Mouse (Mus musculus): ENCODE data around the gene Ptgfr. TPM values are rescaled to one million over a fixed set of nuclear protein-coding genes. Genes with fewer than 3 reads are reported as not detected.

Ptgfr gene
- polyA plus RNA-seq (2015; fragmentation: Nextera tagmentation; extraction: Ambion mirVana), result 0.75 TPM in 2 replicates

DNA sequence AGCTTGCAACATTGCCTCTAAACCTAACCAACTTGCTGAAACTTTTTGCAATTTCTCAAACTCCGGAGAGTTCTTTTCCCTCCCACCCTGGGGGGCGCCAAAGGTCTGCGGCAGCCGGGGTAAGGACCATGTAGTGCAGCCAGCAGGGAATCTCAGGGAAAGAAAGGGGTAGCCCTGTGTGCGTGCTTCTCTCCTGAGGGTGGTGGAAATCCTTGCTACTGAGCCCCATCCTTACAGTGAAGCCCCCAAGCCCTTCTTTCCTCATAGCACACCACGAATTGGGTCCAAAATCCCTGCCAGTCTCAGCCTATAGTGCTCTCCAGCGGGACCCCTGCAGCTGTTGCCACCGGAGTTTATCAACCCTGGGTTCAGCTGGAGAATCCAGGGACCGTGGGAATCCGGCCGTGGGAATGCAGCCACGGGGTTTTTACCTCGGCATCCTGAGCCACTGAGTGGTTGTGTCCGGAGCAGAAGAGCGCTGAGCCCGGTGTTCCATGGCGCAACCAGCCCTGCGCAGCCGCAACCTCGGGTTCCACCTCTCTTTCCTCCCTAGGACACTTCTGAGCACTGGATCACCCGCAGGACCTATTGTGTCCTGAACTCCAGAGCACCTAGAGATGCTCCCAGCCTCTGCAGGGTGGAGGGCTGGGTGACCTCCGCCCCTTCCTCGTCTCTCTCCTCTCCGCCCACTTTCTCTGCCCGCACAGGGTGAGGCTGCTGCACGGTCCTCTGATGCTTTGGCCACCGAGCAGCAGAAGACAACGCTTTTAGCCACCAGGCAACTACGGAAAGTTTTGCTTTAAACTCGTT, at the start of gene Ptgfr:
Gene Ptgfr, minus strand, starts transcription at position 760 of the 810 bp plus-strand sequence.
- peak within 1 kb of the TSS; percentile 96 for H3K4me2 ChIP-seq (ENCODE audit: low read depth, low read length)
- no peaks in the 10 kb centered on the region for H3K9me3 ChIP-seq (ENCODE audit: control insufficient read depth, low read length)
- H3K4me1 ChIP-seq (replicated peaks; ENCODE audit: control insufficient read depth, insufficient read depth, low read length), result no peaks in the 10 kb centered on the region
- no peak within 1 kb of the TSS for H3K27ac ChIP-seq (ENCODE audit: low read length)
- peak within 1 kb of the TSS; percentile 61 for H3K4me3 ChIP-seq (ENCODE audit: low read length)
- peaks cover 13% of the 10 kb centered on the region for H3K27me3 ChIP-seq (ENCODE audit: control insufficient read depth, insufficient read depth, low read depth, low read length)
- peak within 1 kb of the TSS; percentile 72 for H3K9ac ChIP-seq (ENCODE audit: low read length)
- no peaks in the 10 kb centered on the region for H3K36me3 ChIP-seq (ENCODE audit: control insufficient read depth, insufficient read depth, low read length)
- under 1% methylated on average over 30 of the region's 30 CpGs for WGBS
- ATAC-seq (ENCODE audit: low read depth), result peak; percentile 92

DNA sequence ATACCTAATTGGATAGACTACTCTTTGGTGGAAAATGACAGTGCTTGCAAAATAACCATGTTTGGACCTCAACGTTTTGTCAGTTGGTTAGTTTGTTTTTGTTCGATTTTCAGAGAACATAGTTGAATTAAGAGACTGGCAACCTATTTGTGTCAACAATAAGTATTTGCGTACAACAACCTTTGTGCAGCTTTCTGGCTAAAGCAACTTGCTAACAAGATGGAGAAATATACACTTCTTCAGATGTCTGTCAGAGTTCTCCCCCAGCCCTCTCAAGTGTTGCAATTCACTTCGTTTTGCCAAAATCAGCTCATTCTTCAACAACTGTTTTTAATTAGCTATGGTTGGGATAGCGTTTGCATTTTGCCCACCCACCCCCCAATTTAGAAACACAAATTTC, 46.5 kb upstream of the Ptgfr start:
- H3K4me3 ChIP-seq (ENCODE audit: low read length), result no peak overlapping the region
- WGBS, result 61% methylated on average over 5 of the region's 5 CpGs
- no peak overlapping the region for H3K9ac ChIP-seq (ENCODE audit: low read length)
- ATAC-seq (ENCODE audit: low read depth), result no peak
- no peaks in the 10 kb centered on the region for H3K27me3 ChIP-seq (ENCODE audit: control insufficient read depth, insufficient read depth, low read depth, low read length)
- no peaks in the 10 kb centered on the region for H3K36me3 ChIP-seq (ENCODE audit: control insufficient read depth, insufficient read depth, low read length)
- no peak overlapping the region for H3K27ac ChIP-seq (ENCODE audit: low read length)
- H3K4me2 ChIP-seq (ENCODE audit: low read depth, low read length), result no peak overlapping the region
- H3K4me1 ChIP-seq (replicated peaks; ENCODE audit: control insufficient read depth, insufficient read depth, low read length), result no peaks in the 10 kb centered on the region
- no peaks in the 10 kb centered on the region for H3K9me3 ChIP-seq (ENCODE audit: control insufficient read depth, low read length)

DNA sequence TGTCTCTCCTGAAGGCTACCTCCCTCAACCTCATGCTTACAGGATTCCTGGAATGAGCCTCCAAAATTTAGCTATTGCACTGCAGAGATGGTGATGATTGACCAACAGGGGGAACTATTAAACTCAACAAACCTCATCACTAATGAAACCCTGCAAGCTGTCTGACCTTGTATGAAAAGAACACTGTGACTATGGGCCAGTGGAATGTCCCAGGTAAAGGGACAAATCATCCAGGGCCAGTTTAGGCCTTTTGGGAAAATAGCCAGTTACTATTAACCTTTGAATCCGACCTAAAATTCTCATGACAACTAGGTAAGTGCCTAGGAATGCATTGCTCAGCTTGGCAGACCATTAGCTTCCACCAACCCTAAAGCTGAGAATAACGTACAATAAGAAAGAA, 42.6 kb upstream of the Ptgfr start:
- H3K9me3 ChIP-seq (ENCODE audit: control insufficient read depth, low read length), result no peaks in the 10 kb centered on the region
- no peak overlapping the region for H3K4me3 ChIP-seq (ENCODE audit: low read length)
- H3K27ac ChIP-seq (ENCODE audit: low read length), result no peak overlapping the region
- H3K27me3 ChIP-seq (ENCODE audit: control insufficient read depth, insufficient read depth, low read depth, low read length), result no peaks in the 10 kb centered on the region
- 64% methylated on average over 2 of the region's 2 CpGs for WGBS
- ATAC-seq (ENCODE audit: low read depth), result no peak
- H3K36me3 ChIP-seq (ENCODE audit: control insufficient read depth, insufficient read depth, low read length), result no peaks in the 10 kb centered on the region
- no peak overlapping the region for H3K9ac ChIP-seq (ENCODE audit: low read length)
- no peak overlapping the region for H3K4me2 ChIP-seq (ENCODE audit: low read depth, low read length)
- no peaks in the 10 kb centered on the region for H3K4me1 ChIP-seq (replicated peaks; ENCODE audit: control insufficient read depth, insufficient read depth, low read length)

DNA sequence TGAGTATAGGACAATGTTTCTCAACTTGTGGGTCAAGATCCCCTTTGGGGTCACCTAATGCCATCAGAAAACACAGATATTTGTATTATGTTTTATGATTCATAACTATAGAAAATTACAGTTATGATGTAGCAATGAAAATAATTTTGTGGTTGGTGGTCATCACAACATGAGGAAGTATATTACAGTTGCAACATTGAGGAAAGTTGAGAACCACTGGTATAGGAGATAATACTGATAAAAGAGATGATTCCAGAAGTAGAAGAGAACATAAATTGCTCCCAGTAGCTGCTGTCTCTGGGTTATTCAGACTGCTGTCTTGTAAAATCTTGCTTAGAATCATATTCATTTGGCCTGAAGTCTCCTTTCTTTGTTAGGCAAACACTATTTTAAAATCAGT, 31.5 kb upstream of the Ptgfr start:
- Histone ChIP-seq H3K9ac (ENCODE audit: low read length) (no peak overlapping the region), H3K4me1 (replicated peaks; ENCODE audit: control insufficient read depth, insufficient read depth, low read length) (no peaks in the 10 kb centered on the region), H3K4me3 (ENCODE audit: low read length) (no peak overlapping the region), H3K4me2 (ENCODE audit: low read depth, low read length) (no peak overlapping the region), H3K36me3 (ENCODE audit: control insufficient read depth, insufficient read depth, low read length) (no peaks in the 10 kb centered on the region), H3K27ac (ENCODE audit: low read length) (no peak overlapping the region), H3K9me3 (ENCODE audit: control insufficient read depth, low read length) (no peaks in the 10 kb centered on the region), H3K27me3 (ENCODE audit: control insufficient read depth, insufficient read depth, low read depth, low read length) (no peaks in the 10 kb centered on the region)
- ATAC-seq (ENCODE audit: low read depth), result no peak

DNA sequence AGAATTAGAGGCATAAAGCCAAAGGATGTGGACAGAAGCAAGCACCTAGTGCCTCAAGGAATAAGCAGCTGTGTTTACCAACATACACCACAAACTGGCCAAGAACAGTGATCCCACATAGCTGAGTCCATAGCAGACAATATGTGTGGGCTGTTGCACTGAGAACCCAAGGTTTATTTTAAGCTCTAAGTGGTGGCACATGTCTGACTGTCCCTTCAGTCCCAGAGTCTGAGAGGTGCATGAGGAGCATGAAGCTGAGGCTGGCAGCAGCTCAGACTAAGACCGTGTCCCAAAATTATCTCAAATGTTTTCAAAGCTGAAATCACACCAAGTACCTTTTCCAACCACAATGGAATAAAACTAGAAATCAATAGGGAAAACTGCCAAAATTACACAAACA, 13.9 kb upstream of the Ptgfr start:
- Histone ChIP-seq H3K4me3 (ENCODE audit: low read length) (no peak overlapping the region), H3K9me3 (ENCODE audit: control insufficient read depth, low read length) (no peaks in the 10 kb centered on the region), H3K4me1 (replicated peaks; ENCODE audit: control insufficient read depth, insufficient read depth, low read length) (no peaks in the 10 kb centered on the region), H3K27ac (ENCODE audit: low read length) (no peak overlapping the region), H3K9ac (ENCODE audit: low read length) (no peak overlapping the region), H3K36me3 (ENCODE audit: control insufficient read depth, insufficient read depth, low read length) (no peaks in the 10 kb centered on the region), H3K27me3 (ENCODE audit: control insufficient read depth, insufficient read depth, low read depth, low read length) (no peaks in the 10 kb centered on the region), H3K4me2 (ENCODE audit: low read depth, low read length) (no peak overlapping the region)
- WGBS, result 68% methylated on average over 1 of the region's 1 CpGs
- ATAC-seq (ENCODE audit: low read depth), result no peak

DNA sequence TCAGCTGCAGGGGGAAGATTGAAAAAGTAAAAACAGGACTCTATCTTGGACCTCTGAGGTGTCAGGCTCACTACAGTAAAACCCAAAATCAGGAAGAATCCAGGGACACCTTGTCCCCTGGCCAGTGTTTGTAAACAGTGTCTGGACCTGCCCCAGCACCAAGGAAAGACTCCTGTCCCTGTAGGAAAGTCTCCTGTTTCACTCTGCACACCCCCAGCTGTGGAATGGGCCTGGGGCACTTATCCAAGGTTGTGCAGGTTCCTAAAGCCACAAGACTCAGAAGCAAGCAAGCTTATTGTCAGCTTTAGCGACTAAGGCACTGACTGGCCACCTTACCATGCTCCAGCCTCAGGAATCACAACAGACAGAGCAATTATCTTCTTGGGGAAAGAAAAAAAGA, 13.2 kb upstream of the Ptgfr start:
- no peaks in the 10 kb centered on the region for H3K9me3 ChIP-seq (ENCODE audit: control insufficient read depth, low read length)
- no peaks in the 10 kb centered on the region for H3K4me1 ChIP-seq (replicated peaks; ENCODE audit: control insufficient read depth, insufficient read depth, low read length)
- WGBS, result 63% methylated on average over 1 of the region's 1 CpGs
- H3K4me2 ChIP-seq (ENCODE audit: low read depth, low read length), result no peak overlapping the region
- no peak for ATAC-seq (ENCODE audit: low read depth)
- H3K27ac ChIP-seq (ENCODE audit: low read length), result no peak overlapping the region
- no peaks in the 10 kb centered on the region for H3K27me3 ChIP-seq (ENCODE audit: control insufficient read depth, insufficient read depth, low read depth, low read length)
- H3K4me3 ChIP-seq (ENCODE audit: low read length), result no peak overlapping the region
- no peaks in the 10 kb centered on the region for H3K36me3 ChIP-seq (ENCODE audit: control insufficient read depth, insufficient read depth, low read length)
- H3K9ac ChIP-seq (ENCODE audit: low read length), result no peak overlapping the region

DNA sequence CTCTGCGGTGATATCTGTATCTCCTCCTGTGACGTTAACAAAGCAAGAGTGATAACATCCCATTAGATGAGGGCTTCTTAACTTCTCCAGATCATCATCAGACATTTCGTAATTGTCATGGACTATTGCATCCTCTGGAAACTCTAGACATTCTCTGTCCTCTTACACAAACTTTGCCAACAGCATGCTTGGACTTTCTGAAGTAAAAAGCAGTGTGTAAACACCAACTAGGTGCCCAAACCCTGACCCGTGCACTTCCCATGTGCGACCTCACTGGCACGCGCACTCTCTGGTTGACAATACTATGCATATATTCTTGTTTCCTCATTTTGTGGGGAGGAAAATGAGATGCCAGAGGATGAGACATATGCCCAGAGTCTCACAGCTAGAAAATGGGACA, 8.9 kb upstream of the Ptgfr start:
- 77% methylated on average over 7 of the region's 7 CpGs for WGBS
- H3K4me3 ChIP-seq (ENCODE audit: low read length), result no peak overlapping the region
- no peaks in the 10 kb centered on the region for H3K4me1 ChIP-seq (replicated peaks; ENCODE audit: control insufficient read depth, insufficient read depth, low read length)
- H3K4me2 ChIP-seq (ENCODE audit: low read depth, low read length), result no peak overlapping the region
- ATAC-seq (ENCODE audit: low read depth), result 0 out of 2 replicates have a peak, but pooled peaks have one; percentile 15
- no peak overlapping the region for H3K27ac ChIP-seq (ENCODE audit: low read length)
- H3K27me3 ChIP-seq (ENCODE audit: control insufficient read depth, insufficient read depth, low read depth, low read length), result no peaks in the 10 kb centered on the region
- H3K9ac ChIP-seq (ENCODE audit: low read length), result no peak overlapping the region
- H3K9me3 ChIP-seq (ENCODE audit: control insufficient read depth, low read length), result no peaks in the 10 kb centered on the region
- no peaks in the 10 kb centered on the region for H3K36me3 ChIP-seq (ENCODE audit: control insufficient read depth, insufficient read depth, low read length)

DNA sequence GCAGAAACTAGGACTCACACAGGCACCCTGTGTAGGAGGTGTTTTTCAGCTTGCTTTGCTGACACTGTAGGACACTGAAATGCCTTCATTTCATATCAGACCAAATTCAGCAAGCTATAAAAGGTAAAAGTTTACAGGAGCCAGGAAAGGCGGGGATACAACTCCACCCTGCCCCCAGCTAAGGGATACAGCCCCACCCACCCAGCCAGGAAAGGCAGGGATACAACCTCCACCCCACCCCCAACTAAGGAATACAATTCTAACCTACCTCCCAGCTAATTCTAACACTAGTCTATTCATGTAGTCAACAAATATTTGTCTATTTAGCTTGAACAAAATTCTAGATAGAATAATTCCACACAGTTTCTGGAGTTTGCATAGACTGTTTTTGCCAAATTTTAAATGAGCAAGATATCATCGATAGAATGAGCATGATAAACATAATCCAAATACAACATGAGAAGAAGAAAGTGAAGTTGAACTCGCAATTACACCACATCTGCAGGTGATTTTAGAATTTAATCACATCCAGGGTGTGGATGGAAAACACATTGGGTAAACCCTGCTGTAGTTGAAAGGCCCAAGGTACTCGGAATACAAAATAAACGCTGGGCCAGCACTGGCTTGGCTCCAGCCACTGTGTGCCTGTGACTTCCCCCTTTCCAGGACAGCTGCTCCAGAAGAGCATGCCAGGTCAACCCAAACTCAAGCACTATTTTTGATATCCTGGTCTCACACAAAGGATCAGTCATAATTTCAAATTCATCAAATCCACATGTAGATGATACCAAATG, 7.1 kb upstream of the Ptgfr start:
- Histone ChIP-seq H3K4me2 (ENCODE audit: low read depth, low read length) (no peak overlapping the region), H3K27me3 (ENCODE audit: control insufficient read depth, insufficient read depth, low read depth, low read length) (no peaks in the 10 kb centered on the region), H3K4me1 (replicated peaks; ENCODE audit: control insufficient read depth, insufficient read depth, low read length) (no peaks in the 10 kb centered on the region), H3K9ac (ENCODE audit: low read length) (no peak overlapping the region), H3K36me3 (ENCODE audit: control insufficient read depth, insufficient read depth, low read length) (no peaks in the 10 kb centered on the region), H3K4me3 (ENCODE audit: low read length) (no peak overlapping the region), H3K9me3 (ENCODE audit: control insufficient read depth, low read length) (no peaks in the 10 kb centered on the region), H3K27ac (ENCODE audit: low read length) (no peak overlapping the region)
- no peak for ATAC-seq (ENCODE audit: low read depth)
- 56% methylated on average over 5 of the region's 5 CpGs for WGBS

DNA sequence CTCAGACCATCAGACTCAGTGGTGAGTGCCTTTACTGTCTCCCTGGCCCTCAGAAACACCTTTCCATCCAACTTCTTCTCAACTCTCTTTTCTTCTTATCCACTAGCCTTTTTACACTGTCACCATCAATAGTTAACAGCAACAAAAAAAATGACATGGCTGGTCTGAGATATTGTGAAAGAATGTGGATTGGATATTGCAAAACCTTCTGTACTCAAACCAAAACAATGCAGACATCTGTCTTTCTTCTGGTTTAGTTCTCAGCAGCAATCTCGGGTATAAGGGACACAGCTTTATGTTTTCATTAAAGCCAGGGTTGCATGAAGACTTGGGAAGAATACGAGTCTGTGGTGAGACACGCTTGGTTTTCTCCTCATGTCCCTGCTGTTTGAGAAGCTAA, 3.3 kb upstream of the Ptgfr start:
- H3K27me3 ChIP-seq (ENCODE audit: control insufficient read depth, insufficient read depth, low read depth, low read length), result peaks cover 5% of the 10 kb centered on the region
- no peaks in the 10 kb centered on the region for H3K4me1 ChIP-seq (replicated peaks; ENCODE audit: control insufficient read depth, insufficient read depth, low read length)
- H3K27ac ChIP-seq (ENCODE audit: low read length), result no peak overlapping the region
- 53% methylated on average over 3 of the region's 3 CpGs for WGBS
- H3K4me3 ChIP-seq (ENCODE audit: low read length), result no peak overlapping the region
- H3K4me2 ChIP-seq (ENCODE audit: low read depth, low read length), result no peak overlapping the region
- no peaks in the 10 kb centered on the region for H3K36me3 ChIP-seq (ENCODE audit: control insufficient read depth, insufficient read depth, low read length)
- H3K9ac ChIP-seq (ENCODE audit: low read length), result no peak overlapping the region
- H3K9me3 ChIP-seq (ENCODE audit: control insufficient read depth, low read length), result no peaks in the 10 kb centered on the region
- ATAC-seq (ENCODE audit: low read depth), result peak; percentile 27; the same call in 1 of the 2 replicates
